Mouse (Mus musculus): Measurements from ENCODE around the gene Polr3b. TPM values are rescaled to one million over a fixed set of nuclear protein-coding genes. Genes with fewer than 3 reads are reported as not detected.
A peak's percentile ranks its signal among the peaks of the same experiment; 100 is the strongest.

Polr3b gene
- total and polyA plus RNA-seq, 3 experiments: 2.3 to 28.0 (median 23.1) TPM

DNA sequence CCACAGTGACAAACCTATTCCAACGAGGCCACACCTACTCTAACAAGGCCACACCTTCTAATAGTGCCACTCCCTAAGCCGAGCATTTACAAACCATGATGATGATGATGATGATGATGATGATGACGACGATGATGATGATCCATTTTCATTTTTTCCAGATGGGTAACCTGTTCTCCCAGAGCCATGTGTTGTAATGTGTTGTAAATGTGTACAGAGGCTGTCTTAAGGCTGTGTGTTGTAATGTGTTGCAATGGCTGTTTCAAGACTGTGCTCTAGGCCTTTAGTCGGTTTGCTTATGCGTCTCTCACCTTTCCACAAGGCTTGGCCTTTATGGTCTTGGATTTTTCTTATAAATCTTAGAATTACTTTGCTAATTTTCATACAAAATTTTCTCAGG is 40.0 kb downstream of the Polr3b start:
- no peak for DNase-seq

- peak; percentile 52 for DNase-seq
Observed at GRCm38 (mm10) chr10:84665713-84666260, 43.7 kb downstream of the Polr3b start.

GRCm38 (mm10) chr10:84675653-84676052 is 53.6 kb downstream of the Polr3b start:
- no peak for DNase-seq

- DNase-seq: no peak
Observed at GRCm38 (mm10) chr10:84676511-84676910, 54.4 kb downstream of the Polr3b start.

DNA sequence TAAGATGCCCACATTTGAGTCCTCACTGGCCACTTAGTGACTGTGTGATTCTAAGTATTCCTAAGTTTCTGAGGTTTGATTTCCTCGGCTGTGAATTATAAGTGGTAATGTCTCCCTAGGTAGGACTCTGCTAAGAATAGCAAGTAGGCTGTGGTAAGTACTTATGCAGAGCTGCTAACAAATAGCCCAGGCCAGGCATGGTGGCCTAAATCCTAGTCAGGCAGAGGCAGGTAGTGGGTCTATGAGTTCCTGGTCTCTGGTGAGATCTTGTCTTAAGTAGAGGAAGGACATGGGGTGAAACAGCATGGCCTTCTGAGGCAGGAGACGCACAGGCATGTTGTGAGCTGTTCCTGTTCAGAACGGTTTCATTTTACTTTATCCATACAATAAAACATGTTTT is 55.8 kb downstream of the Polr3b start:
- DNase-seq: no peak

GRCm38 (mm10) chr10:84678441-84678840 is 56.3 kb downstream of the Polr3b start:
- peak; percentile 45 for DNase-seq

DNA sequence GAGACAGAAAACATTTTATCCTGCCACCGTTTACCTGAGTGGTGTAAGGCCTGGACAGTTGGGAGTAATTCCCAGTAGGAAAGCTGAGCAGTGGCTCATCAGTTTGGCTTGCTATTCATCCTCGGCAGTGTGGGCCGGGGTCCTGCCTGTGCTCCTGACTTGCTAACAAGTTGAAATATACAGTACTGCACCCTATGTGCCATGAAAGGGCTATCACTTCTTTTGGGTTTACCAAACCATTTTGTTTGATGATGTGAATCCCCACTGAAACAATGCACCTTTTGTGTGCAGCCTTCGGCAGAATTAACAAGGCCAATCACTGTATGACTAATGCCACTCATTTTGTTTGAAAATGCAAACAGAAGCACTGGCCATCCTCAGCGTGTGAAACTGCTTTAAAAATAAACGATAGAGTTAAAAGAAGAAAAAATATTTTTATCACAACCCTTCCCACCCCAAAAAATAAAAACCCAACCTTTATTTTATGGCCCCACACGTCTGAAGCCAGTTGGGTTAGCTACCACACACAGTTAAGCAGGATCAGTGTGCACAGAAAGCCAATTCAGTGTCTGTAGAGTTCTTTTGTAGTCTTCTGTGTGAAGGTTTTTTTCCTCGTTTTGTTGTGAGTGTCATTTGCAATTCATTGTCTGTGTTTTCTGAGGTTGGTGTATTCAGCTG is 63.5 kb downstream of the Polr3b start:
- DNase-seq: no peak

GRCm38 (mm10) chr10:84686122-84686497 is 64.0 kb downstream of the Polr3b start:
- DNase-seq: no peak

DNA sequence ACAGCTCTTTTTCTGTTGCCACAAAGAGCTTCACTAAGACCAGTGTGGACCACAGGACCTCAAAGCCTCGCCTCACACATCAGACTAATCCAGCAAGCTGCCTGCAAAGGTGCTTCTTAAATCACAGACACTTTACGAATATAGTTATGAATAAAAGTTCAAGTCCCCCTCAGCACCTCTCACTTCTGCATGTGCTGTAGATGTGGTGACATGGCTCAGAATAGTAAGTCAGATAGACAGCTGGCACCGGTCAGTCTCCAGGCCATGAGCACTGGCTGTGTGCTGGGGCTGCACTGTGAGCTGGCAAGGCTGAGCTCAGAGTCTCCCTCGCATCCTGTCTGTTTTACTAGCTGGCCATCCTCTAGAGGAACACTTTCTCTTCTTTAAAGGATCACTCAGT is 64.6 kb downstream of the Polr3b start:
- DNase-seq: no peak

- no peak for DNase-seq
Observed at GRCm38 (mm10) chr10:84687736-84688135, 65.6 kb downstream of the Polr3b start.

DNA sequence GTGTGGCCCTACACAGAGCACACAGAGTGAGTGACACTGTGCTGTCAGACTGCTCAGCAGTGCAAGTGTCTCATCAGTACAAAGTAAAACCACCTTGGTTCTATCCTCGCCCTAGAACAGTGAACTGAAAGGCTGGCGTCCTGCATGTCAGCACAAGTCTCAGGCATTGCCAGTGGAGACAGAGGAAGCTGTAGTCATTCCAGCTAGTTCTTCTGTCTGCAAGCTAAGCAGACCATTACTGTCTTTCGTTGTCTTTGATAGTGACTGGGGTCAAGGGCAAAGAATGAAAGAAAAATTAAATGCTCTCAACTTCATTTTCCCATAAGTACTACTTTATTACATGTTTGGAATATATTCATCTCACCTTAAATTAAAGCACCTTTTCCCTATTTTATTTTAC is 67.8 kb downstream of the Polr3b start:
- no peak for DNase-seq

DNA sequence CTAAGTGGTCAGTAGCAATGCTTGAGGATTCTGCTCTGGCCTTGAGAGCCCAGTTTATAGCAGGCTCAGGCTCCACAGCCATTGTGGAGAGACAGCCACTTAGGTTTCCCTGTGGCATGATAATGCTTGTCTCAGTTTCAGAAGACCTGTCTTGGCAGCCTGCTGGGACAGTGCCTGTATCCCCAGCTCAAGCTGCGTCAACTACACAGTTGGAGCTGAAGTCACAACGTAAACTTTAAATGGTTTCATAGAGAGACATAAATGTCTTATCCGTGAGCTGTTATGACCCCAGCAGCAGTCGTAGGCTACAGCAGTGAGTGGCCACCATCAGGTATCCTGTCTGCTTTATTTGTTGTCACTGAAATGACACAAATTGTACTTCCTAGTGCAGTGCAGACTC is 68.7 kb downstream of the Polr3b start:
- DNase-seq: peak; percentile 23

DNA sequence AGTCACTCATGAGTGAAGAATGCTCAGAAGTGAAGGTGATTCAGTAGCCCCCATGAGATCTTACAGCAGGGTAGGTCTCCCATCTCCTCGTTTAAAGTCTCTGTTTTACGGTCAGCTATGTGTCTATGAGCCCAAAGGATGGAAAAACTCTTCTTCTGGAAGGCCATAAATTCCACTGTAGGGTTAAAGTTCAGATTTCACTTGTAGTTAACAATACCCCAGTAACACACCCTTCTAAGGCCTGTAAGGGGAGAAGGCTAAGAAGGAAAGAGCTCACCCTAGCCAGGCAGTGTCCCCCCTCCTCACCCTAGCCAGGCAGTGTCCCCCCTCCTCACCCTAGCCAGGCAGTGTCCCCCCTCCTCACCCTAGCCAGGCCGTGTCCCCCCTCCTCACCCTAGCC is 69.6 kb downstream of the Polr3b start:
- DNase-seq: no peak

DNA sequence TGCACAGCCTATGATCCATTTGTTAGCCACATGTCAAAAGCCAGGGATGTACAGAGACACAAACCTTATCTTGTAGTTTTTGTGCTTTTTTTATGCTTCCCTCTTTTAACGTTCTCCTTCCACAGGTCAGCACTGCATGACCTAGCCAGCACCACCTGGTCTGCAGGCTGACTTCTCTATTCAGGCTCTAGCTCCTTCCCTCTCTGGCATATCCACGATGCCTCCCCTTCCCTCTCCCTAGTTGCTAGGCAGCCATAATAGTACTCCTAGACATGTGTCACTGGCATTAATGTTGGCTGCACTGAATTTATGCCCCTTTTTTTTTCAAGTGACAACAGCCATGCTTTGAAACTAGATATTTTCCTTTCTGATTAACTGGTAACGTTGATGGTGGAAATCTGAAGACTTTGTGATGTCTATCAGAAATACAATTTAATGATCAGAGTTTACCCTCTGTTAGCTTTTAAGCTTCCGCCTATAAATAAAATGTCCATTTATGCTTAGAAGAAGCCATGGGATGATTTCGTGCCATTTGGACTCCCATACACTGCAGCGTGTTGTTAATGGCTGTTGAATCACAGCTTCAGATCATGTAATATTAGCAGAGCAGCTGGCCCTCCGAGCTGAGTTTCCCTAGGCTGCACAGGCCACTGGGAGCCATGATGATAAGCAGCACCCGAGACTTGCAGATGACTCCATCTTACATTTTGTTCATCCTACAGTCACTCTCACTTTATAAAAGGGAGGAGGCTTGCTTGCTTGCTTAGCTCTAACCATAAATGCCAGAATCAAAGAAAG is 71.9 kb downstream of the Polr3b start:
- no peak for DNase-seq

DNA sequence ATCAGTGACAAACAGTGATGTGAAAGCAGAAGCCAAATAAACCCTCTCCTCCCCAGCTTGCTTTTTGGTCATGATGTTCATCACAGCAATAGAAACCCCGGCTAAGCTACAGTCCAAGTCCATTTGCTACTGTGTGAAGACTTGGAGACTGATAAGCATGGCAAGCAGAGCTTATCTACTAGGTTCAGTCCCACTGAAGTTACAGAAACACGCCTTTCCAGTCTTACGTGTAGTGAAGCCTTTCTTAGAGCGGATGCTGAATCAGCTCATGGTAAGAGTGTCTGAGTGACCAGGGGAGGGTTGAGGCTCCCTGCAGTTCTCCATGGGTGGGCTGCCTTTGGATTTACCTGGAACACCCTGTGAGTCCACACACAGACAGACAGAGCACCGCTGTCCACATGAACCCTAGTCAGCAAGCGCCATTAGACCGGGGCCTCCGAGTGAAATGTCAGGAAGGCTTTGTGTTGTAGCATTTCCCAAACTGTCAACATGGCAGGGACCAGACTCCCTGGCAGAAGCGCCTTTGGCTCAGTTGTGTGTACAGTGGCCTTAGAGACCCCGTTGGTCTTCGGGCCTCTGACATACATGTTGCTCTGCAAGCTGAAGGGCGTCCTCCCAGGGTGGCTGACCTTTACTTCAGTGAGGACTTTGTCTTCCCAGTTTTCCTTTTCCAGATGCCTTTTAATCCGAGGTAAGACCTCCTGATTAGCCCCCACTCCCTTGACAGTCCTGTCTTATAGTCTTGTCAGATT is 78.3 kb downstream of the Polr3b start:
- no peak for DNase-seq

DNA sequence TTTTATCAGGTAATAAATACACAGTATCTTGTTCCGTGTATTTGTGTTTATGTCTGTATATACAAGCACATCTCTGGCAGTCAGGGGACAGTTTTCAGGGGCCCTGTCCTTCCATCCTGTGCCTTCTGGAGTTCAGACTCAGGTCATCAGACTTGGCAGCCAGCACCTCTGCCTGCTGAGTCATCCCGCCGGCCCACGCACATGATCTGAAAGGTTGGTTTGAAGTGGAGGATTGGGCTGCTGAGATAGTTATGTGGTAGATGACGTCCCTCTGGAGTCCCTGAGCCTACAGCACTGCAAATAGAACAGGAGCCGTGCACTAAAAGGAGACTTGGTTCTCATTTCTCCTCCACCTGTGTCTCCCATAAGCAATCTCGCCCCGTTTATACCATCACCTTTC is 79.0 kb downstream of the Polr3b start:
- DNase-seq: peak; percentile 92

GRCm38 (mm10) chr10:84702115-84702514 is 80.0 kb downstream of the Polr3b start:
- DNase-seq: no peak

GRCm38 (mm10) chr10:84704594-84704993 is 82.5 kb downstream of the Polr3b start:
- no peak for DNase-seq

- DNase-seq: peak; percentile 43
Observed at GRCm38 (mm10) chr10:84705234-84705633, 83.1 kb downstream of the Polr3b start.

DNA sequence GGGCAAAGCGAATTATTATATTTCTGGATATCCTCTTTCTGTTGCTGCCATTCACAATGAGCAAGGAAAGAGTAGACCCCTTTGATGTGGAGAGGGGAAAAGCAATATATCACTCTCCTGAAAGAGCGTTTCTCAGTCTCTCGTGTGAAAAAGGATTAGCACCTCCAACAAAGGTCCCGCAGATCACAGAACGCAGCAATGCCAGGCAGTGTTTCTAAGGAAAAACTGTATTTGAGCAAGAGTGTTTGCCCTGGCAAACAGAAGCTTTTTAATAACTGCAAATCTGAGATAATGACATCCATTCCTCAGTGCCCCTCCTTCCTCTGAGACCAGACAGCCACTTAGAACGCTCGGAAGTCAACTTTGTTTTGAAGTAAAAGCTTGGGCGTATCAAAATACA is 84.5 kb downstream of the Polr3b start:
- DNase-seq: no peak

GRCm38 (mm10) chr10:84707226-84707625 is 85.1 kb downstream of the Polr3b start:
- no peak for DNase-seq

GRCm38 (mm10) chr10:84707752-84708530 is 85.8 kb downstream of the Polr3b start:
- no peak for DNase-seq

All from adrenal gland, adult 2 months (tissue).